Mouse (Mus musculus): ENCODE results near the gene Arsg.

Gene Arsg

GRCm38 (mm10) chr11:109587638-109588374 lies 114.6 kb downstream of the Arsg start:
- no peak for DNase-seq

- DNase-seq = no peak
Measured at GRCm38 (mm10) chr11:109590012-109590411, 116.8 kb downstream of the Arsg start.

DNA sequence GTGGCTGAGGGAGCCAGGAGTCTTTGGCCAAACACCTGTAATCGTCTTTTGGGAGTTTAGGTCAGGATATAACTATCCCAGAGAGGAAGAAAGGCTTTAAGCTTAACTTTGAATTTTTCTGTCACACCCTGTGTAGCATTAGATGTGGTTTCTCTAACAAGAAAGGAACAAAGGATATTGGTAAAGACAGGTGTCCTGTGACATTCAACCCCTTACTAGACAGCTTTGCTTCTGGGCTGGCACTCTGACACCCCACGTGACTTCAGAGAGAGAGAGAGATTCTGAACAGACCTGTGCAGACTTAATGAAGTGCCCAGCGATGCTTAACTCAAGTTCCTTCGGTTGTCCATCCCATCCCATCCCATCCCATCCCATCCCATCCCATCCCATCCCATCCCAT lies 118.3 kb downstream of the Arsg start:
- no peak for DNase-seq

DNA sequence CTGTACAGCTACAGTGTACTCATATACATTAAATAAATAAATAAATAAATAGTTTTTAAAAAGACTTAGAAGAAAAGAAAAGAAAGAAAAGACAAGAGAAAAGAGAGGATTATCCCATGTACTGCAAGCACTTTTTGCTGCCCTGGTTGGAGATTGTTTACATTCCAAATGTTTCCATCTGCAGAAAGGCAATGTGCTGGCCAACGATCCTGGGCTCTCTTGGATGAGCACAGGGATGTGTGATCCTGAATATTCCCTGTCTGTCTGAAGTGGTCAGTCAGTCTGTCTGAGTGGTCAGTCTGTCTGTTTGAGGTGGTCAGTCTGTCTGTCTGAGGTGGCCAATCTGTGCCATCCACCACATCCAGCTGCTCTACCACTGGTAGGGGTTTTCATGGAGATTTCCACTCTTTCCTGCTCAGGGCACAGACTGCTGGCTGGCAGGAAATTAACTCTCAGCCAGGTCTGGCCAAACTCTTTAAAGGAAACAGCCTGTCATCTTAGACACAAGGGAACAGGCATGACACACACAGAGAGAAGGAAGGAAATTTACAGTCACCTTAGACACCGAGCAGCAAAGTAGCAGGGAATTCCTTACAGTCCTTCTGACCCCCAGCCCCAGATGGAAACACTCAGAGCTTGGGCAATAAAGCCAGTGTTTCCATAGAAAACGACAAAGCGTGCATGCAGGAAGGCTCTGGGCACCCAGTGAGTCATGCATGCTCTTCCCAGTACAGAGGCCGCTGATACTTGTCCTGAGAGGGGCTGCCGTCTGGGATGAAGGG lies 120.2 kb downstream of the Arsg start:
- no peak for DNase-seq

DNA sequence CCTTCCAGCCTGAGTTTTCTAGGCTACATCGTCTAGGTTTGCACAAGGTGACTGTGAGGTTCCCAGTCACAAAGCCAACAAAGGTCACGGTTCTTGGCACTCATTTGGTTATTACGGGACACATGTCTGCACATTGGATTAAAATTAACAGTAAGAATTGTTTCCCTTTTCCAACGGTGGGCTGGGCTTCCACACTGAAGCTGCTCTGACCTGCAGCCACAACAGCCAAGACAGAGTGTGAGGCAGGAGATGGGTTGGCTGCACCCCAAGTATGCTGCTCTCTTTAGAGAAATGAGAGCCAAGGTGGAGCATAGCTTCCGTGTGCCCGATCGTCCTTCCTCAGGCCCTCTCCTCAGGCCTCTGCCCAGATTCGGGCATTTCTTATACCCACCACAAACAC lies 121.6 kb downstream of the Arsg start:
- peak; percentile 42 to 68 for DNase-seq

GRCm38 (mm10) chr11:109598778-109599570 lies 125.8 kb downstream of the Arsg start:
- DNase-seq = no peak

- DNase-seq = no peak
Measured at GRCm38 (mm10) chr11:109607600-109607999, 134.4 kb downstream of the Arsg start.

DNA sequence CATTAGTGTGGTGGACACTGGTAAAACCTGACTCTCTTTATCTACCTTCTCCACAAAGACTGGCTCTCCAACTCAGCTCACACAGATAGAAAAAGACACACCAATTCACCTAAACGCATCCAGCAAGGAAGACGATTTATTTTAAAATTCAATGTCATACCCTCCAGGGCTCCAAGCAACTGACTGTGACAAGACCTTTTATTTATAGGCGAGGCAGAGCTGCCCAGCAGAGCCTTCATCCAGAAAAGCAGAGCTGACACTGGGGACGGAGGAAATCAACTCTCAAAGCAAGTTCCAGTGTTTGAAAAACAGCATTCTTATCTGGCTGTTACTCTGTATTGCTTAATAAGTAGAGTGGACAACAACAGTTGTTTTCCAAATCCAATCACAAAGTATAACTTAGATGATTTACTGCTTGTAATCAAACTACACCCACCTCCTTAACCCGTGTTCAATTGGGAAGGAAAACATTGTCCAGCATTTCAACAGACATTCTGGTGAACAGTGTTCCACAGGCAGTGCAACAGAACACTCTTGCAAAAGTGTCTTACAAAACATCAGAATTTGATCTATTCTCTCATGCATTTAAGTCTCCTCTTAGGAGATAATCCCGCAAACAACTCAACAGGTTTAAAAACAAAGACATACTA lies 135.9 kb downstream of the Arsg start:
- no peak for DNase-seq

DNA sequence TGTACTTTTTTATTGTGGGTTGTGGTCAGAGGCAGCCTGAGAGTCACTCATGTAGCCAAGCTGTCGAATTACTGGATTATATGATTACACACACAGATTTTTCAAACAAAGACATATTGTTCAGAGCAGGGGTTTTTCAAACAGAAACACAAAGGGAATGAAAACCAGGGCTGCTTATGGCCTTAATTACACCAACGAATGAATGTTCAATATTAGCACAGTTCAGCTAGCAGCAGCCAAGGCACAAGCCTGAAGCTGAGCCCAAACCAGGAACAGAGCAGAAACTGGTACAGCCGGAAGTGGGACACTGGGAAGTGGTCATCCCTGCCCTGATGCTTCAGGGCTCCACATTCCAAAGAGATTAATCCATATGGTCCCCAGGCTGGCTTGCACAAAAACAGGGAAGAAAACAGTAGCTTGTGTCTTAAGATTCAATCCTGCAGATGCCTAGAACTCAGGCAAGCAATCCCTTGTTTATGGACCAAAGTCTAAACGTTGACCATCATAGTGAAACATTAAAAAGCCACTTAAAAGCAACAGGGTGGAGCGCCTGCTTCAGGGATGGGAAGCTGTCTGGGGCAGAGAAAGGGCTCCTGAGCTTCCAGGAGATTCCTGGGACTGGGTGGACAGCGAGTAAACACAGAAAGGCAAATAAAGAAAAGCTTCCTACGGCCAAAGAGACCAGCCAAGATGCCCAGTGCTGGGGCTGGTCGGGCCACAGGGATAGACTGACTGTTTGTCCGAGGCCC lies 137.0 kb downstream of the Arsg start:
- no peak for DNase-seq

- DNase-seq = no peak
Measured at GRCm38 (mm10) chr11:109610795-109611302, 137.7 kb downstream of the Arsg start.

GRCm38 (mm10) chr11:109611303-109612149 lies 138.4 kb downstream of the Arsg start, which contains the start of gene Wipi1:
Gene Wipi1, minus strand, starts transcription at chr11:109611967.
- peak; percentile 99 to 100 for DNase-seq

- DNase-seq = no peak
Measured at GRCm38 (mm10) chr11:109612871-109613529, 139.8 kb downstream of the Arsg start.

DNA sequence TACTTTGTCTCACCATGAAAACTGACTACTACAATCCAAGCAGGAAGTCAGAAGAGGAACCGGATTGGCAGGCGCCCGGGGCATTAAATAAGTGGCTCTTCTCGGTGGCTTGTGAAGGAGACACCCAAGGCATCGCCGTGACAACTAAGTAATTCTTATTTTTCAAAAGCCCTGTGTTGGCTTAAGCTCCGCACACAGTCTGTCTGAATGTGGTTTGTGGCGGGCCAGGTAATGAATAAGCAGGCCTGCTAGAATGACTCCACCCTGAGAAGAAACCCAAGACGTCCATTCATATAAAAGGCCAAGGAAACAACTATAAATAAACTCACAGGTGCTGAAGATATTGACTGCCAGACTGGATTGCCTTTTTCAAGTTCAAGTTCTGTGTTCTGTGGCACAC lies 142.1 kb downstream of the Arsg start:
- DNase-seq = no peak

DNA sequence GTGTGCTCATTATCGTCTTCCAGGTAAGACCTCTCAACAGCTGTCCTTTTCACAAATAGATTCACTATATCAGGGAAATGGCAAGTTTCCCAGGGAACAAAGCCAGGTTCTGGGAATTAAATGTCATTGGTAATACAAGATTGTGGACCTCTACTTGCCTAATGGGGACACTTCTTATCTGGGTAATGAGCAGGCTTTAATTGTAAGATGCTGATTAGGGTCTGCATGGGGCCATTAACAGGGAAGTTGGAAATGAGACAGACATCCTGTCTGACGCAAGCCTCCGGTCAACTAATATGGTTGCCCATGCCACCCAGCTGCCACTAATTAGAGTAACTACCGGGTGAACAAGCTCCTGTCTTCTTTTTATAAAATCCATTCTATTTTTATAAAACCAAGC lies 143.2 kb downstream of the Arsg start:
- peak in 1 of 2 experiments; percentile 37 for DNase-seq

GRCm38 (mm10) chr11:109616766-109617165 lies 143.6 kb downstream of the Arsg start:
- DNase-seq = peak in 1 of 2 experiments; percentile 28

GRCm38 (mm10) chr11:109619055-109619454 lies 145.9 kb downstream of the Arsg start:
- peak; percentile 66 to 80 for DNase-seq

GRCm38 (mm10) chr11:109620356-109620755 lies 147.2 kb downstream of the Arsg start:
- no peak for DNase-seq

DNA sequence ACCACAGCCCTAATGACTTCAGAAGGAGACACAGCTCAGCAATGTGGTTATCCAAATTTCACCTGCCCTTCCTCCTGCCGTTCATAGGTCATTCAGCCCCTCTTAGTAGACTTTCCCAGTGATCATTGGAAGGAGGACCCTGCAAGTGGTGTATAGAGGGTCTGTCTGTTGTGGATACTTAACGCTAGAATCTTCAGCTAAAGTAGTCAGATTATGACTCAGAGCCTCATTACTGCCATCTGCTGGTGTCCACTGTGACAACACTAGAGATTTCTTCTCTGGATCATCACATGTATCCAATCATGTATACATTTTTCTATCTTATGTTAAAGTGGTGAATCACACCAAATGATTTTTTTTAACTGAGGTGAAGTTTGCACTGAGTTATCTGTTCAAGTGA lies 148.0 kb downstream of the Arsg start:
- DNase-seq = peak; percentile 81 to 86

DNA sequence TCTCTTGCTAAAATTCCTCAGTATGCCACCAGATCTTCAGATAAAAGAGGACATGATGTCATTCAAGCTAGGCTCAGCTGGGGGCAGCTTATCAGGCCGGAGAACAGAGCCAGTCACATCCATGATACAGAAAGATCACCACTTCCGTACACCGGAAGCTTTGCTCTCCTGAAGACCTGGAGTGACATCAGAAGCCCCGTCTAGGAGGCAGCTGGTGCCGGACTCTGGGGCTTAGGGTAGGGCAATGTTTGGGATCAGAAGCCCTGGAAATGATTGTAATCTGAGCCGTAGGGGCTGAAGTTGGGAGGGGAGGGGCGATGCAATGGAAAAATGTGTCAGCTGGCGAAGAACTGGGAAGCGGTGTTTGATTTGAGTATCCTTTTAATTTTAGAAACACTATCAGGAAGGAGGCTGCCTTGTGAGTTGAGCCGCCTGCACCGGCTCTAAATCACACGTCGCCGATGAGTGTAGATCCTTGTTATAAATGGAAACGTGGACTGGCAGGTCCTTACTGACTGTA lies 149.4 kb downstream of the Arsg start:
- DNase-seq = peak in 1 of 2 experiments; percentile 22

Data from cerebellum, postnatal 14 days (tissue).